Mouse (Mus musculus) hindbrain, embryonic 12.5 days (tissue): ENCODE results near the gene Ids. TPM values are rescaled to one million over a fixed set of nuclear protein-coding genes. Genes with fewer than 3 reads are reported as not detected.
"Not testable (repeated sequence)": the region's sequence is repeated elsewhere in the genome, so short reads cannot be mapped to it uniquely, and the experiment has no call there.

Experiments used
- ATAC-seq: fragments of 200-750 bp; cut with Nextera tagmentation; 2 replicates; pipeline ENCODE4 v1.8.0; 2017; ENCODE audit warnings: moderate TSS enrichment; ENCODE audit not compliant: low FRiP score
- H3K27ac ChIP-seq: fragments of 300-500 bp; sonication (generic); 2 replicates; pipeline ENCODE4 v1.5.1; 2016; ENCODE audit warnings: mild to moderate bottlenecking
- H3K27me3 ChIP-seq: fragments of 300-500 bp; sonication (generic); 2 replicates; pipeline ENCODE4 v1.6.1; 2016; ENCODE audit warnings: mild to moderate bottlenecking
- H3K36me3 ChIP-seq: fragments of 300-500 bp; sonication (generic); 2 replicates; pipeline ENCODE4 v1.6.1; 2016; ENCODE audit warnings: mild to moderate bottlenecking
- H3K4me1 ChIP-seq: fragments of 300-500 bp; sonication (generic); 2 replicates; pipeline ENCODE4 v1.6.1; 2016
- H3K4me2 ChIP-seq: fragments of 300-500 bp; sonication (generic); replicated peaks from 2 replicates; pipeline ENCODE4 v1.6.1; 2016; ENCODE audit warnings: mild to moderate bottlenecking
- H3K4me3 ChIP-seq: fragments of 300-500 bp; sonication (generic); 2 replicates; pipeline ENCODE4 v1.5.1; 2016; ENCODE audit warnings: mild to moderate bottlenecking
- H3K9ac ChIP-seq: fragments of 300-500 bp; sonication (generic); 2 replicates; pipeline ENCODE4 v1.6.1; 2016; ENCODE audit warnings: mild to moderate bottlenecking, moderate library complexity
- H3K9me3 ChIP-seq: fragments of 300-500 bp; sonication (generic); replicated peaks from 2 replicates; pipeline ENCODE4 v1.6.1; 2016; ENCODE audit warnings: mild to moderate bottlenecking
- WGBS: fragments of 180-500 bp; shearing (Covaris S2); methylation state at CpG from one replicate; pipeline ENCODE4 v1.1.7; 2016; 5-methylcytosine and 5-hydroxymethylcytosine counted together
- polyA plus RNA-seq: library from polyadenylated mRNA; unstranded; fragments of >200 nt; fragmentation: Nextera tagmentation; extraction: Ambion mirVana; gene quantifications from 2 replicates; pipeline ENCODE4 v1.2.1, GENCODE M21; 2016

Gene Ids
- 6.2 and 7.9 TPM in 2 replicates for polyA plus RNA-seq

GRCm38 (mm10) chrX:70364661-70365613 lies at the start of gene Ids:
Gene Ids, minus strand, starts transcription at chrX:70365084.
- ATAC-seq, result peak; percentile 97
- Histone ChIP-seq H3K9me3 (no peaks in the 10 kb centered on the region), H3K4me2 (peak within 1 kb of the TSS; percentile 50), H3K27me3 (no peaks in the 10 kb centered on the region), H3K4me3 (peak within 1 kb of the TSS; percentile 53), H3K36me3 (0 out of 2 replicates have a peak, but pooled peaks cover 4% of the 10 kb centered on the region), H3K27ac (peak within 1 kb of the TSS; percentile 70), H3K9ac (peak within 1 kb of the TSS; percentile 60), H3K4me1 (no peaks in the 10 kb centered on the region; the same call in 1 of the 2 replicates)
- 19% methylated on average over 44 of the region's 45 CpGs for WGBS

GRCm38 (mm10) chrX:70392636-70393035 lies 27.8 kb upstream of the Ids start:
- not testable (repeated sequence) for H3K9me3 ChIP-seq, H3K4me3 ChIP-seq, H3K4me1 ChIP-seq, H3K36me3 ChIP-seq, H3K4me2 ChIP-seq, H3K9ac ChIP-seq, H3K27ac ChIP-seq, H3K27me3 ChIP-seq, ATAC-seq

- peak; percentile 53 for ATAC-seq
- 13% methylated on average over 11 of the region's 11 CpGs for WGBS
- H3K4me3 ChIP-seq, result peak overlapping the region; percentile 47
- H3K27me3 ChIP-seq, result no peaks in the 10 kb centered on the region
- H3K4me2 ChIP-seq, result peak overlapping the region; percentile 54
- H3K27ac ChIP-seq, result no peak overlapping the region; the same call in 1 of the 2 replicates
- peak overlapping the region; percentile 59 for H3K9ac ChIP-seq
- peaks cover 3% of the 10 kb centered on the region; the same call in 1 of the 2 replicates for H3K4me1 ChIP-seq
- no peaks in the 10 kb centered on the region; the same call in 1 of the 2 replicates for H3K36me3 ChIP-seq
- H3K9me3 ChIP-seq, result no peaks in the 10 kb centered on the region
These were observed 21.1 kb upstream of the Ids start for GRCm38 (mm10) chrX:70385962-70386351.

DNA sequence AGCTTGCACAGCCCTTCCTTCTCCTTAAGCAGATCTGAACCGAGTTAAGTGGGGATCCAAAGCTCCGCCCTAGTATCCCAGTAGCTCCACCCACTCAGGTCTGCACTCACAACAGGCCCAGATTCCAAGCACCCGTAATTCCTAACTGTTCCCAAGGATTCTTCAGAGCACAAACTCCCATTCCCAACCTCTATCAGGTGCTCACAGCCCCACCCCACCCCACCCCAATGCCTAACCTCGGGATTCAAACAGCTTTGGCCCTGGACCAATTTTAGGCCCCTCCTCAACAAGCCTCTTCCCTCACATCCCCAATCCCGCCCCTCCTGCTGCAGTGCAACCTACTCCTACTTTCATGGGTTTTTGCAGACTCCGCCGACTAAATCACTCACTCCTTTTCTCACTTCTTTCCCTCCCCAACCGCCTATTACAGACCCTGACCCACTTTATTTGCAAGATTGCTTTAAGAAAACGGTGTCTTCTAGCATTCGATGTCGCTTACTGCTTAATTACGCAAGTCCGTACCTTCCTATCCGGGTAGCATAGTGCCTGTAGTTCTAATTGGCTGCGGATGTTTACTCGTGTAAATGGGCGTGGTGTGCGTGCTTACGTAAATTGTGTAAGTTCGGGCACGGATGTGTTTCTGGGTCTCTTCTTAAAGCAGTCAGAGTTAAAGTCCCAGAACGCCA lies 20.5 kb upstream of the Ids start, which contains the start of gene 1110012L19Rik:
TSS of gene 1110012L19Rik (plus strand) at position 602 of the 686 bp plus-strand sequence.
- Histone ChIP-seq H3K9ac (peak within 1 kb of the TSS; percentile 59), H3K4me3 (peak within 1 kb of the TSS; percentile 47), H3K27ac (peak within 1 kb of the TSS; percentile 35; the same call in 1 of the 2 replicates), H3K4me1 (peaks cover 3% of the 10 kb centered on the region; the same call in 1 of the 2 replicates), H3K36me3 (no peaks in the 10 kb centered on the region; the same call in 1 of the 2 replicates), H3K9me3 (no peaks in the 10 kb centered on the region), H3K4me2 (peak within 1 kb of the TSS; percentile 54), H3K27me3 (no peaks in the 10 kb centered on the region)
- ATAC-seq, result peak; percentile 94
- 17% methylated on average over 22 of the region's 22 CpGs for WGBS

DNA sequence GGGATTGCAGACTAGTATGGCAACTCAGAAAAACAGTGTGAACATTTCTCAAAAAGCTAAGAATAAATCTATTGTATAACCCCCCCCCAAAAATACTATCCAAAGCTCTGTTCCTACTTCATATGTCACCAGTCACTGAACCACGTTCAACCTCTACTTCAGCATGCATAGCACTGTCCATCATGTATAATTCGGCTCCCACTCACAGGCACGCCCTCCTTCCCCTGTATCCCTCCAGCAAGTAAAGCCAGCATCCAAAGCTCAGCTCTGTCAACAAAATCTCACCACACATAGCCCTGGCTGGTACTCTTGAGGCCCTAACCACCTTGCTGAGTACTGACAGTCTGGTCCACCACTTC lies 20.0 kb upstream of the Ids start:
- Histone ChIP-seq H3K4me3 (peak overlapping the region; percentile 47), H3K36me3 (no peaks in the 10 kb centered on the region; the same call in 1 of the 2 replicates), H3K4me1 (peaks cover 3% of the 10 kb centered on the region; the same call in 1 of the 2 replicates), H3K27me3 (no peaks in the 10 kb centered on the region), H3K9me3 (no peaks in the 10 kb centered on the region), H3K9ac (peak overlapping the region; percentile 59; the same call in 1 of the 2 replicates), H3K27ac (no peak overlapping the region), H3K4me2 (peak overlapping the region; percentile 54)
- WGBS, result 69% methylated on average over 3 of the region's 3 CpGs
- ATAC-seq, result peak; percentile 33; the same call in 1 of the 2 replicates

- H3K27ac ChIP-seq, H3K4me1 ChIP-seq, H3K36me3 ChIP-seq, H3K4me3 ChIP-seq, H3K4me2 ChIP-seq, H3K9ac ChIP-seq, ATAC-seq, H3K27me3 ChIP-seq, H3K9me3 ChIP-seq: not testable (repeated sequence)
- WGBS, result 58% methylated on average over 5 of the region's 6 CpGs
These were observed 9.7 kb upstream of the Ids start for GRCm38 (mm10) chrX:70374469-70375110.

DNA sequence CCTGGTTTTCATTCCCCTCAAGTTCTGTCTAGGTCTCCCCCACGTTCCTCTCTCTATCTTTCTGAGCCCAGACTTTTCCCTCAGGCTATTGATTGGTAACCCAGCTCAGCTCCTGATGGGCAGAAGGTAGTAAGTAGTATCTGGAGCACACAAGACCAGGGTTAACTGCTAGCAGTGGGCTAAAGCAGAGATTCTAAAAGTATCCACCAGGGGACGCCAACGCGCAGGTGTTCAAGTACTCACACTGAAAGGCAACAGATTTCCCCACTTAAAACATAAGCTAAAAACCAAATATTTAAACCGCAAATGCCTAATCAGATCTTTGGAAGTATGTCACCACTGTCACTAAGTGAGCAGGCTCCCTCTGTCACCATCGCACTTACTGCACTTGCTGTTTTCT lies 4.9 kb upstream of the Ids start:
- H3K4me1 ChIP-seq, ATAC-seq, H3K4me3 ChIP-seq, H3K4me2 ChIP-seq, H3K9me3 ChIP-seq, H3K27ac ChIP-seq, H3K27me3 ChIP-seq, H3K36me3 ChIP-seq, H3K9ac ChIP-seq: not testable (repeated sequence)
- 37% methylated on average over 1 of the region's 6 CpGs for WGBS

DNA sequence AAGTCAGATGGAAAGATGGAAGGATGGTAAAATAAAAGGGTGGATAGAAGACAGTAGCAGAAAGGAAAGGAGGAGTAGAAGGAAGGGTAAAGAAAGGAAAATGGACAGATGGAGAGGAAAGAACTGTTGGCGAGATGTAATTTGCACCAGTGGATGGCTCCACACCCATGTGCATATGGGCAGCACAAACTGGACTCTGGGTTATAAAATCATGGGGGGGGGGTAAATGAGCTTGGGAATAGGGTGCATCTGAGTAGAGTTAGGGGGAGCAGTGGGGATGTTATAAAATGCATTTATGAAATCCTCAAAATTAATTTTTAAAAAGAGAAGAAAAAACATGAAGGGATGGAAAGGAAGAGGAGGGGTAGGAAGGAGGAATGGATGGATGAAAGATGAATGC lies 682 bp downstream of the Ids start:
- Histone ChIP-seq H3K9me3 (no peaks in the 10 kb centered on the region), H3K36me3 (0 out of 2 replicates have a peak, but pooled peaks cover 4% of the 10 kb centered on the region), H3K4me2 (peak overlapping the region; percentile 50), H3K9ac (peak overlapping the region; percentile 60; the same call in 1 of the 2 replicates), H3K4me1 (no peaks in the 10 kb centered on the region; the same call in 1 of the 2 replicates), H3K27ac (no peak overlapping the region), H3K27me3 (no peaks in the 10 kb centered on the region), H3K4me3 (peak overlapping the region; percentile 53)
- peak; percentile 57; the same call in 1 of the 2 replicates for ATAC-seq
- 85% methylated on average over 1 of the region's 1 CpGs for WGBS

- H3K4me3 ChIP-seq, result peak overlapping the region; percentile 53
- no peaks in the 10 kb centered on the region for H3K9me3 ChIP-seq
- H3K27ac ChIP-seq, result no peak overlapping the region
- no peaks in the 10 kb centered on the region; the same call in 1 of the 2 replicates for H3K4me1 ChIP-seq
- peak overlapping the region; percentile 50 for H3K4me2 ChIP-seq
- 0 out of 2 replicates have a peak overlapping the region, but pooled peaks have one; percentile 60 for H3K9ac ChIP-seq
- no peaks in the 10 kb centered on the region for H3K27me3 ChIP-seq
- H3K36me3 ChIP-seq, result 0 out of 2 replicates have a peak, but pooled peaks cover 5% of the 10 kb centered on the region
- WGBS, result 92% methylated on average over 5 of the region's 5 CpGs
- ATAC-seq, result no peak
These were observed 1.4 kb downstream of the Ids start for GRCm38 (mm10) chrX:70363446-70363845.

DNA sequence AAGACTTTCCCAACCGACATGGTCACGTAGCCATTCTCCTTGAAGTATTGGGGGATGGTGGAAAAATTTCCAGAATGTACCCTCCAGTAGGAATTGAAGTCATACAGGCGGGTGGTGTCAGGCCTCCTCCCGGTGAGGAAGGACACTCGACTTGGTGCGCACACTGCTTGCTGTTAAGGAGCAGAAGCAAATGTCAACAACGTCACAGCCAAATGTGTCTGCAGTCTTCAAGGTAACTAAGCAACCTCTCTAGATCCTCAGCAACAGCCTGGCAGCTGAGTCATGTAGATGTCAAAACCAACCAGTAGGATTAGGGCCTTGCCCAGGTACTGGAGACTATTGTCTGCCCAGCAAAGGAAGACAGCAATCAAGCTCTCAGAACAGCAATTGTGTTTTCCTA lies 1.9 kb downstream of the Ids start:
- Histone ChIP-seq H3K4me1 (no peaks in the 10 kb centered on the region; the same call in 1 of the 2 replicates), H3K36me3 (0 out of 2 replicates have a peak, but pooled peaks cover 9% of the 10 kb centered on the region), H3K27ac (no peak overlapping the region), H3K9ac (no peak overlapping the region), H3K4me3 (0 out of 2 replicates have a peak overlapping the region, but pooled peaks have one; percentile 53), H3K4me2 (peak overlapping the region; percentile 50), H3K9me3 (no peaks in the 10 kb centered on the region), H3K27me3 (no peaks in the 10 kb centered on the region)
- WGBS, result 89% methylated on average over 7 of the region's 7 CpGs
- no peak for ATAC-seq

- Histone ChIP-seq H3K9ac (no peak overlapping the region), H3K27me3 (no peaks in the 10 kb centered on the region), H3K27ac (no peak overlapping the region), H3K4me3 (no peak overlapping the region), H3K9me3 (no peaks in the 10 kb centered on the region), H3K36me3 (no peaks in the 10 kb centered on the region), H3K4me1 (no peaks in the 10 kb centered on the region), H3K4me2 (no peak overlapping the region)
- ATAC-seq, result peak; percentile 78
- 24% methylated on average over 6 of the region's 6 CpGs for WGBS
These were observed 34.6 kb downstream of the Ids start for GRCm38 (mm10) chrX:70330202-70330843.
